Mouse (Mus musculus) limb, embryonic 15.5 days (tissue): ENCODE measurements around the gene Rasgrp4. TPM values are rescaled to one million over a fixed set of nuclear protein-coding genes. Genes with fewer than 3 reads are reported as not detected.
"Not testable (repeated sequence)": the region's sequence is repeated elsewhere in the genome, so short reads cannot be mapped to it uniquely, and the experiment has no call there.

Experiments
- ATAC-seq: fragments of 200-750 bp; cut with Nextera tagmentation; 2 replicates; pipeline ENCODE4 v1.8.0; 2017; ENCODE audit warnings: low read depth, moderate TSS enrichment; ENCODE audit not compliant: insufficient number of reproducible peaks, low FRiP score, low TSS enrichment
- H3K27ac ChIP-seq: fragments of 300-500 bp; sonication (generic); 2 replicates; pipeline ENCODE4 v1.5.1; 2015; ENCODE audit warnings: moderate library complexity, mild to moderate bottlenecking, inconsistent platforms
- H3K27me3 ChIP-seq: fragments of 300-500 bp; sonication (generic); 2 replicates; pipeline ENCODE4 v1.6.1; 2015; ENCODE audit warnings: inconsistent platforms
- H3K36me3 ChIP-seq: fragments of 300-500 bp; sonication (generic); 2 replicates; pipeline ENCODE4 v1.6.1; 2015; ENCODE audit warnings: inconsistent platforms
- H3K4me1 ChIP-seq: fragments of 300-500 bp; sonication (generic); 2 replicates; pipeline ENCODE4 v1.6.1; 2015; ENCODE audit warnings: inconsistent platforms
- H3K4me2 ChIP-seq: fragments of 300-500 bp; sonication (generic); 2 replicates; pipeline ENCODE4 v1.6.1; 2015; ENCODE audit warnings: mild to moderate bottlenecking, inconsistent platforms
- H3K4me3 ChIP-seq: fragments of 300-500 bp; sonication (generic); 2 replicates; pipeline ENCODE4 v1.5.1; 2015; ENCODE audit warnings: mild to moderate bottlenecking, inconsistent platforms
- H3K9ac ChIP-seq: fragments of 300-500 bp; sonication (generic); 2 replicates; pipeline ENCODE4 v1.6.1; 2015; ENCODE audit warnings: inconsistent platforms
- H3K9me3 ChIP-seq: fragments of 300-500 bp; sonication (generic); 2 replicates; pipeline ENCODE4 v1.6.1; 2016; ENCODE audit warnings: inconsistent platforms
- WGBS: fragments of 180-500 bp; shearing (Covaris S2); methylation state at CpG from one replicate; pipeline ENCODE4 v1.1.7; 2015; 5-methylcytosine and 5-hydroxymethylcytosine counted together
- polyA plus RNA-seq: library from polyadenylated mRNA; unstranded; fragments of >200 nt; fragmentation: Nextera tagmentation; extraction: Ambion mirVana; gene quantifications from 2 replicates; pipeline ENCODE4 v1.2.1, GENCODE M21; 2015

Gene Rasgrp4
- polyA plus RNA-seq, 1 experiment from 2014 or later: 0.84 TPM

DNA sequence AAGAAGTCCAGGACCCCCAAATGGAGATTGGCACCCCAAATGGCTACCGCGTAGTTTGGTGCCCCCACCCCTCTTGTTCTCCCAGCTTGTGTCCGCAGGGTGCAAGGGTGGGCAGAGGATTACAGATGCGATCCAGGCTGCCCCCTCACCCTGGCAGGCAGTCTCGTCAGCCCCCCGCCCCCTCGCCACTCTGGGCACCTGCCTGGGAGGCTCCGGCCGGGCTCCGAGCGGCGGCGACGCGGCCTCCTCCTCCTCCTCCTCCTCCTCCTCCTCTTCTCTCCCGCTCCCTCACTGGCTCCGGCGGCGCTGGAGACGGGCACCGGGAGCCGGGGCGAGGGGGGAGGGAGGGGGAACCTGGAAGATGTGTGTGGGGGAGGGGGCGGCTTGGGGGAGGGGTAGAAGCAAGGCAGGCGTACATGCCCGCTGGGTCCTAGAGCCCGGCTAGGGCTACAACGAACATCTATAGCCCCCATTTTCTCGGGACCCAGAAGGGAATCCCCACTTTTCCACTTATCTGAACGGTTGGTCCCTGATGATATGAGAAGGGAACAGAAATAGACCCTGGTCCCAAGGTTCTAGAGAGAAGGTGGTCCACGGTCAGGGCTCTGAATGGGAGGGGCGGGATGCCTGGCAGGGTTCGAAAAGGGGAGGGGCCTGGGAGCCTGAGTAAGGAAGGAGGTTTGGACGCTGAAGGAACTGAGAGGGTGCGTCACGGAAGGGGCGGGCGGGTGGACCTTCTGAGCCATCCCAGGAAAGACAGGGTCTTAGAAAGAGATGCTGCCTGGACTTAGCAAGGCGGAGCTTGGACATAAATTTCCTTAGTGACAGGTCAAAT is 34.8 kb downstream of the Rasgrp4 start:
- H3K36me3 ChIP-seq: peaks cover 24% of the 10 kb centered on the region
- peaks cover 48% of the 10 kb centered on the region for H3K4me1 ChIP-seq
- peak; percentile 85 for ATAC-seq
- H3K4me2 ChIP-seq: peak overlapping the region; percentile 88
- H3K27me3 ChIP-seq: peaks cover 38% of the 10 kb centered on the region
- H3K9ac ChIP-seq: peak overlapping the region; percentile 50
- H3K9me3 ChIP-seq: no peaks in the 10 kb centered on the region
- peak overlapping the region; percentile 67 for H3K4me3 ChIP-seq
- peak overlapping the region; percentile 83 for H3K27ac ChIP-seq
- WGBS: under 1% methylated on average over 37 of the region's 39 CpGs

DNA sequence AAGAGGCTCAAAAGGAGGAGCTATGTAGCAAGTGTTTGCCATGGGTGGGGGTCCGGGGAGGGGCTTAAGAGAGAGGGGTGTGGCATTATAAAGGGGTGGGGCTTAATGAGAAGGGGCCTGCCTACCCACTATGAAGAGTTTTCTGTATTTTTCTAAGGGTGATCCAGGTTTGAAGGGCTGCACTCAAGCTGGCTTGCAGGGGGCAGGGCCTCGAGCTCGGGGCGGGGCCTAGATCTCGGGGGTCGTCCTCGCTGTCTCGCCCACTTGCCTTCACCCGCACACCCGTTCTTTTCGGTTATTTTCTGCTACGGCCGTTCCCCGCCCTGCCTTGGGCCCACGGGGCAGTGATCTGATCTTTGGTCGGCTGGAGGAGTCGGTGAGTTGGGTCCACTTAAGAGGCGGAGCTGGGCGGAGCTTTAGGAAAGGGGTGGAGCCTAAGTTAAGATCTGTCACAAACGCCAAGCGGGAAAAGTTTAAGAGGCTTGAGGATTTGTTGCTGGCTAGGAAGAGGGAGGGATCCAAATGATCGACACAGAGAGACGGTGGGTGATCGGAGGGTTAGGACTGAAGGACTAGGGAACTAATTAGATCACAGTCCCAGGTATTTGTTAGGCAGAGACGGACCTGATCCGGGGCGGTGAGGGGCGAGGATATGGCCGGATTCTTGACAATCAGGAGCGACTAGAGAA is 35.6 kb downstream of the Rasgrp4 start, which contains the start of the genes Ggn and Spred3:
Gene Ggn (plus strand): TSS at position 145 of the 689 bp plus-strand sequence.
Gene Spred3 (minus strand): TSS at position 346 of the 689 bp plus-strand sequence.
- peaks cover 27% of the 10 kb centered on the region for H3K36me3 ChIP-seq
- H3K27ac ChIP-seq: peak within 1 kb of the TSS; percentile 83
- H3K9ac ChIP-seq: peak within 1 kb of the TSS; percentile 50
- under 1% methylated on average over 30 of the region's 30 CpGs for WGBS
- peak within 1 kb of the TSS; percentile 67 for H3K4me3 ChIP-seq
- ATAC-seq: peak; percentile 81
- no peaks in the 10 kb centered on the region for H3K9me3 ChIP-seq
- peaks cover 48% of the 10 kb centered on the region for H3K4me1 ChIP-seq
- peak within 1 kb of the TSS; percentile 88 for H3K4me2 ChIP-seq
- peaks cover 43% of the 10 kb centered on the region for H3K27me3 ChIP-seq

DNA sequence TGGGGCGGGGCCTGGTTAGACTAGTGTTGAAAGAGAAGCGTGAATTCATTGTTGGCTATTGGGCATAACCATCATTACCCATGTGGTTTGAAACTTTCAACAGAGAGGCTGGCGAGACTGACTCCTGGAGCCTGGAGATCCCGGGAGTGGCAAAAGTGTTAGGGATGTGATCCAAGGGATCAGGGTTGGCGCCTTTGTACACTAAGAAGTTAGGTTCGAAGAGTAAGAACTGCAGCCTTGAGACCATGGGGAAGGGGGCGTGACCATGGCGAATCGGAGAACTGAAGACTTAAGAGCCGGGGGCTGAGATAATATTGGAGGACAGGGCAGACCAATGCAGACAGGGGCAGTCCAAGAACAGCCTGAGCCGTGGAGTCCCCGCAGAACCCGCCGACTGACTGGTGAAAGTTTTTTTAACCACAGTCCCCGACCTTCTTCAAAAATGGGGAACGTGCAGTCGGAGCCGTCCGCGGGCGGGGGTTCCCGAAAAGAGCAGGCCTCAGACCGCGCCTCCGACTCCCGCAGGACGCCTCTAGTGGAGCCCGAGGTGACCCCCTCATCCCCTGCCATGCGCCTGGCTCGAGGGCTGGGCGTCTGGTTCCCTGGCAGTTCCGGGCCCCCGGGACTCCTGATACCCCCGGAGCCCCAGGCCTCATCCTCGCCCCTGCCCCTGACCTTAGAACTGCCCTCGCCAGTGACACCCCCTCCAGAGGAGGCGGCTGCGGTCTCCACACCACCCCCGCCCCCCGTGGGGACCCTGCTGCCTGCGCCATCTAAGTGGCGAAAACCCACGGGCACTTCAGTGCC is 36.3 kb downstream of the Rasgrp4 start:
- H3K9me3 ChIP-seq: no peaks in the 10 kb centered on the region
- H3K4me3 ChIP-seq: peak overlapping the region; percentile 67
- peaks cover 34% of the 10 kb centered on the region for H3K36me3 ChIP-seq
- peaks cover 48% of the 10 kb centered on the region for H3K4me1 ChIP-seq
- WGBS: under 1% methylated on average over 43 of the region's 43 CpGs
- peak overlapping the region; percentile 83 for H3K27ac ChIP-seq
- H3K9ac ChIP-seq: peak overlapping the region; percentile 18
- H3K4me2 ChIP-seq: peak overlapping the region; percentile 88
- peaks cover 43% of the 10 kb centered on the region for H3K27me3 ChIP-seq
- ATAC-seq: no peak

DNA sequence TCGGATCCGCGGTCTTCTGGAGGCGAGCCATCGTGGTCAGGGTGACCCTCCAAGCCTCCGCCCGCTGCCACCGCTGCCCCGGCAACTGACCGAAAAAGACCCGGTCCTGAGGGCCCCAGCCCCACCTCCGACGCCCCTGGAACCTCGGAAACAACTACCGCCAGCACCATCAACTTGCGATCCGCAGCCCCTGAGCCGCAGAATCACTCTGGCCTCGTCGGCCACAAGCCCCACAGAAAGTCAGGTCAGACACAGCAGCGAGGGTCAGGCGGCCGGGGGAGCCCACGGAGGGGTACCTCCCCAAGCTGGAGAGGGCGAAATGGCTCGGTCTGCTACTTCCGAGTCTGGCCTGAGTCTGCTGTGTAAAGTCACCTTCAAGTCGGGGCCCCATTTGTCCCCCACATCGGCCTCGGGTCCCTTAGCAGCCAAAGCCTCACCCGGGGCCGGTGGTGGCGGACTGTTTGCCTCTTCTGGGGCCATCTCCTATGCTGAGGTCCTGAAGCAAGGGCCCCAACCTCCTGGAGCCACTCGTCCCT is 37.0 kb downstream of the Rasgrp4 start:
- Histone ChIP-seq H3K9me3 (no peaks in the 10 kb centered on the region), H3K4me3 (peak overlapping the region; percentile 67), H3K4me1 (peaks cover 48% of the 10 kb centered on the region), H3K27me3 (peaks cover 43% of the 10 kb centered on the region), H3K36me3 (peaks cover 41% of the 10 kb centered on the region), H3K4me2 (peak overlapping the region; percentile 88), H3K9ac (peak overlapping the region; percentile 18), H3K27ac (no peak overlapping the region)
- 9% methylated on average over 34 of the region's 34 CpGs for WGBS
- no peak for ATAC-seq

DNA sequence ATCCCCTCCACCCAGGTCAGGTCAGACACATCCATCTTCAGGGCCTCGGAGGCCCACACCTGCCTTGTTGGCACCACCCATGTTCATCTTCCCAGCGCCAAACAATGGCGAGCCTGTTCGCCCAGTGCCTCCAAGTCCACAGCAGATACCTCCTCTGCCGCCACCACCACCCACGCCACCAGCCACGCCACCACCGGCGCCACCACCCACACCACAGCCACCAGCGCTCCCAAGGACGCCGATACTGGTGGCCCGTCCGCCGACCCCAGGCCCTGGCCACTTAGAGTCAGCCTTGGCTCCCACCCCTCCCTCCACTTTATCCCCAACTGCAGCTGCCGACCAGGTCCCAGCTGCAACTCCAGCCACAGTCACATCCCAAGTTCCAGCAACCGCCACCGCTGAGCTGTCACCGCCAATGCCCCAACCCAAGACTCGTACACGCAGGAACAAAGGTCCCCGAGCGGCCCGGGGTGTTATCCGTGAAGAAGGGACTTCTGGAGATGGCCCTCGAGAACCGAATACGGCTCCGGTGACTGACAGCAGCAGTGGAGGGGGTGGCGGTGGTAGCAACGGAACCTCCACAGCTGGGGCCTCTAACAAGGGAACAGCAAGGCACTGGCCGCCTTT is 37.9 kb downstream of the Rasgrp4 start:
- H3K9me3 ChIP-seq: no peaks in the 10 kb centered on the region
- H3K27me3 ChIP-seq: peaks cover 43% of the 10 kb centered on the region
- no peak overlapping the region for H3K4me3 ChIP-seq

DNA sequence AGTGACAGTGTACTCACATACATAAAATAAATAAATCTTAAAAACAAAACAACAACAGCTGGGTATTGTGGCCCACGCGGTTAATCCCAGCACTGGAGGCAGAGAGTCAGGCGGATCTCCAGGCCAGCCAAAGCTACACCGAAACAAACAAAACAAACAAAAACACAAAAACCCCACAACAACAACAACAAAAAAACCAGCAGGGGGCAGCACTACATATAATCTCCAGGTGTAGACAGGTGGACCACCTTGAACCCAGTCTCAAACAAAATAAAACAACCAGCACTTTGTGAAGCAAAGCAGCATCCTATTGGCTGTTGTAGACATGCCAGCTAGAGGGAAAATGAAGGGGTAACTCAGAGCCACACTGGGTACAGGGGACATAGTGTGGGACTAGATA is 43.5 kb downstream of the Rasgrp4 start:
- peaks cover 13% of the 10 kb centered on the region for H3K4me1 ChIP-seq
- H3K9me3 ChIP-seq: no peaks in the 10 kb centered on the region
- H3K27ac ChIP-seq: no peak overlapping the region
- WGBS: 88% methylated on average over 4 of the region's 4 CpGs
- ATAC-seq: no peak
- H3K27me3 ChIP-seq: peaks cover 17% of the 10 kb centered on the region
- H3K36me3 ChIP-seq: peaks cover 47% of the 10 kb centered on the region
- no peak overlapping the region for H3K4me2 ChIP-seq
- no peak overlapping the region for H3K4me3 ChIP-seq
- H3K9ac ChIP-seq: no peak overlapping the region

More for the DNA sequence above, 37.9 kb downstream of the Rasgrp4 start:
- H3K4me2 ChIP-seq: no peak overlapping the region
- peaks cover 48% of the 10 kb centered on the region for H3K4me1 ChIP-seq
- H3K27ac ChIP-seq: no peak overlapping the region
- WGBS: 42% methylated on average over 32 of the region's 32 CpGs
- no peak overlapping the region for H3K9ac ChIP-seq
- ATAC-seq: no peak
- peaks cover 48% of the 10 kb centered on the region for H3K36me3 ChIP-seq

DNA sequence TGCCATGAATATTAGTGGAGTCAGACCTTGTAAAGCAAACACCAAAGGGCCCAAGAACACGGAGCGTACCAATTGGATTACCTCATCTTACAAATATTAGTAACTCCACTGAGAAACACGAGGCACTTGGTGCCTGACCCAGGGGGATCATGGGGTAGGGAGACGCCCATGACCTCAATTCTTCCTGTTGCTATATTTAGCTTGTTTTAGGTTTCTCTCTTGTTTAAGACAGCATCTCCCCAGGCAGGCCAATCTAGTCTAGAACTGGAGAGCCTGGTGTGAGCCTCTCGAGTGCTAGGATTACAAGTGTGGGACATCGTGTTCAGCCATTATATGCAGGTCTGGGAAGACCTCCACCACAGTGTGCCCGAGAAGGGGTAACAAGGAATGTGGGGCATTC is 44.7 kb downstream of the Rasgrp4 start:
- Histone ChIP-seq H3K9me3 (no peaks in the 10 kb centered on the region), H3K4me2 (peak overlapping the region; percentile 69), H3K4me1 (peaks cover 13% of the 10 kb centered on the region), H3K4me3 (peak overlapping the region; percentile 73), H3K27ac (no peak overlapping the region), H3K9ac (peak overlapping the region; percentile 61; the same call in 1 of the 2 replicates), H3K36me3 (peaks cover 35% of the 10 kb centered on the region), H3K27me3 (peaks cover 6% of the 10 kb centered on the region)
- 34% methylated on average over 7 of the region's 7 CpGs for WGBS
- ATAC-seq: no peak

DNA sequence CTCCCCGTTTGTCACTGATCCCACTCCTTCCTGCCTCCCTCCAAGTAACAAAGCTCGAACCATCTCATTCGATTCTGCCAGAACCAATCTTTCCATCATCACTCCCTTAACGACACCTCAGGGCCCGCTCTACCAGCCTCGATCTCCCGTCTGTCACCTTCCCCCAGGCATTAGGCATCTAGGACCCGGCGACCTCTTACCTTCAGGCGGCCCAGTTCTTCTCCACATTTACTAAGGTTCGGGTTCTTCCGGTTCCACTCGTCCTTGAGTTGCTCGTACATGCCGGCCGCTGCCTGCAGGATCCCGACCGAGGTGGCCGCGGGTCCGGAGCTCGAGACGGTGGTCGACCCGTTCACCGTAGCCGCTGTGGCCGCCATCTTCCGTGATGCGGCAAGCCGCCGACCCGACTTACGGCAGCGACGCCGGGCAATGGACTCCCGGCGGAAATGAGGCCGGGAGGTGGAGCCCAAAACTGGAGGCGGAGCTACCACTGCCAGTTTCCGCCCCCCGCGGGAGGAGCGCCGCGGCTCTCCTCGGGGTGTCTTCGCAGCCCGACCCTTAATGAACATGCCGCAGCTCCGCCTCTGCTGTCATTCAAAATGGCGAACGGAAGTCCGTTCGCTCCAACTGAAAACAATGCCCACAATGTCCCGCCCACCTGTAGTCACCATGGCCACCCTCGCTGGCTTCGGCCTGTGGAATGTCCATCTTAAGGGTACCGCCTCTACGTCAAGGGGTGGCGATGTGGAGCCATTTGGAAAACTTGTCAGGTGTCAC is 45.6 kb downstream of the Rasgrp4 start, which contains the start of gene Psmd8:
Gene Psmd8 (minus strand): TSS at position 625 of the 777 bp plus-strand sequence.
- under 1% methylated on average over 62 of the region's 62 CpGs for WGBS
- Histone ChIP-seq H3K4me3 (peak within 1 kb of the TSS; percentile 73), H3K27ac (peak within 1 kb of the TSS; percentile 79), H3K4me2 (peak within 1 kb of the TSS; percentile 69), H3K9ac (peak within 1 kb of the TSS; percentile 61), H3K36me3 (peaks cover 25% of the 10 kb centered on the region), H3K27me3 (no peaks in the 10 kb centered on the region), H3K4me1 (peaks cover 13% of the 10 kb centered on the region), H3K9me3 (no peaks in the 10 kb centered on the region)
- ATAC-seq: peak; percentile 93

DNA sequence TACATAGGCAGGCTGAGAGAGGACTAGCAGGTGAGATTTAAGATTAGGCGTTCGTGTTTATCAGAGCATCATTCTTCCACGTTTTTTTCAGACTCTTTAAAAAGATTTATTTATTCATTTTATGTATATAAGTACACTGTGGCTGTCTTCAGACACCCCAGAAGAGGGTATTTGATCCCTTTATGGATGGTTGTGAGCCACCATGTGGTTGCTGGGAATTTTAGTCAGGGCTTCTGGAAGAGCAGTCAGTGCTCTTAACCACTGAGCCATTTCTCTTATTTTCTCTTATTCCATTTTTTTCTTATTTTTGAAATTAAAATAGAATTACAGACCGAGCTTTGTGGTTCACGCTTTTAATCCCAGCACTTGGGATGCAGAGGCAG is 46.2 kb downstream of the Rasgrp4 start:
- ATAC-seq: no peak
- Histone ChIP-seq H3K36me3 (peaks cover 20% of the 10 kb centered on the region), H3K9ac (no peak overlapping the region), H3K27me3 (no peaks in the 10 kb centered on the region), H3K4me3 (peak overlapping the region; percentile 73), H3K4me2 (peak overlapping the region; percentile 45), H3K9me3 (no peaks in the 10 kb centered on the region), H3K27ac (peak overlapping the region; percentile 79; the same call in 1 of the 2 replicates), H3K4me1 (peaks cover 13% of the 10 kb centered on the region)
- WGBS: 39% methylated on average over 5 of the region's 5 CpGs

DNA sequence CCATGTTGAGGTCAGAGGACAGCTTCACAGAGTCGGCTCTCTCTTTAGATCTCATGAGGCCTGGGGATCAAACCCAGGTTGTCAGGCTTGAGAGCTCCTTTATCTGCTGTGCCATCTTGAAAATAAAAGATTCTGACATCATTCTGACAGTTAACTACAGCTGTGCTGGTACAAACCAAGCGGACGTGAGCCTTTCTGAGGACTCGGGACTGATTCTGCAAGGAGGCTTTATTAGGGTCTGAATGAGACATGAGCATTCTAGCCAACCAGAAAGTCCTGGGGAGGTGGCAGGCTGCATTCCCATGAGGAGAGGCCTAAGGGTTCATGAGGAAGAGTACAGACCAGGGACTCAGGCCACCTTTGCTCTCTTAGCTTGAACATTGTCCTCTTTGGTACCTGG is 46.7 kb downstream of the Rasgrp4 start:
- ATAC-seq: not testable (repeated sequence)

More for the DNA sequence above, 46.7 kb downstream of the Rasgrp4 start:
- not testable (repeated sequence) for H3K4me3 ChIP-seq, H3K9ac ChIP-seq, H3K9me3 ChIP-seq, H3K27ac ChIP-seq, H3K27me3 ChIP-seq, H3K4me2 ChIP-seq
- Histone ChIP-seq H3K36me3 (peaks cover 15% of the 10 kb centered on the region), H3K4me1 (peaks cover 13% of the 10 kb centered on the region)
- 89% methylated on average over 4 of the region's 4 CpGs for WGBS
